Mouse (Mus musculus) E14TG2a.4 (cell line): ENCODE data around the gene Dip2c.

Source experiments
- CTCF ChIP-seq: conservative IDR thresholded peaks from 2 replicates; pipeline ENCODE4 v1.5.1; 2014; ENCODE audit warnings: low read length
- NANOG ChIP-seq: IDR thresholded peaks from 2 replicates; pipeline ENCODE4 v1.6.1; 2014; ENCODE audit warnings: borderline replicate concordance, low read length, mixed read lengths
- POU5F1 ChIP-seq: IDR thresholded peaks from 2 replicates; pipeline ENCODE4 v1.6.1; 2014; ENCODE audit warnings: low read length, borderline replicate concordance

- TF ChIP-seq CTCF (no peak), NANOG (no peak), POU5F1 (no peak)
Observed at GRCm38 (mm10) chr13:9276856-9277620, 710 bp downstream of the Dip2c start.
